Mouse (Mus musculus) induced T-regulatory cell, adult 2 months (primary cell): ENCODE data around the gene Mgrn1.

Experiments used
- DNase-seq: peaks from one replicate; pipeline ENCODE4 v3.0.0-alpha.2; 2012; ENCODE audit warnings: low read depth

Mgrn1 gene

GRCm38 (mm10) chr16:4885760-4886689 is at the start of gene Mgrn1:
Mgrn1 (plus strand) TSS chr16:4886249.
- peak; percentile 89 for DNase-seq

DNA sequence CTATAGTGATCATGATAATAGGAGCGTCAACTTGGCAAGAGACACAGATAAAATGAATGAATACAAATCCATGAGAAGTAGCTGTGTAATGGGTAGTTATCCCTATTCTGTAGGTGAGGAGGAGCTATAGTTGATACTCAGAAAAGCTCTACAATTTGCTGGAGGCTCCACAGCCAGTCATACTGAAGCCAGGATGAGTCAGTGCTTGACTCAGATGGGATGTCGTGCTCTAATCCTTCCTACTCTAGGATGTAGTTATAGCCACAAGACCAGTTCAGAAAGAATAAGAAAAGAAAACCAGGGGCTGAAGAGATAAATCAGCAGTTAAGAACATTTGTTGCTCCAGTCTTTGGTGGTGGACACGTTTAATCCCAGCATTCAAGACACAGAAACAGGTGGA is 48.4 kb upstream of the Mgrn1 start:
- no peak for DNase-seq

DNA sequence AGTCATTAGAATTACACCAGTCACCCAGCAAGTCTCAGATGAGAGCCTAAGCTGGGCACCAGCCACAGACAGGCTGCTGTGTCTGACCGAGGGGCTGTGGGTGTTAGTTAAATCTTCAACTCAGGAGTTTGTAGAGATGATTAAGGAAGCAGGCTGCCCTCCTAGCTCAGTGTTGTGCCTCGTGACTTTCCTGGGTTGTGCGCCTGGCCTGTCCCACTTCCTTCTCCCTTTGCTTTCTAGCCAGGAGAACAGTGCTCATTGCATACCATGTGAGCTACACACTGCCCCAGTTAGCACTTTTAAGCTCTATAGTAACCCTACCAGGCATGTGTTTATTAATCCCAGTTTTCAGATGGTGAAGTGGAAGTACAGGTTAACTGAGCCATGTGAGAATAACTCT is 46.5 kb upstream of the Mgrn1 start:
- DNase-seq: no peak

- DNase-seq: no peak
Observed at GRCm38 (mm10) chr16:4840231-4840630, 45.8 kb upstream of the Mgrn1 start.

- DNase-seq: no peak
Observed at GRCm38 (mm10) chr16:4847041-4847440, 39.0 kb upstream of the Mgrn1 start.

DNA sequence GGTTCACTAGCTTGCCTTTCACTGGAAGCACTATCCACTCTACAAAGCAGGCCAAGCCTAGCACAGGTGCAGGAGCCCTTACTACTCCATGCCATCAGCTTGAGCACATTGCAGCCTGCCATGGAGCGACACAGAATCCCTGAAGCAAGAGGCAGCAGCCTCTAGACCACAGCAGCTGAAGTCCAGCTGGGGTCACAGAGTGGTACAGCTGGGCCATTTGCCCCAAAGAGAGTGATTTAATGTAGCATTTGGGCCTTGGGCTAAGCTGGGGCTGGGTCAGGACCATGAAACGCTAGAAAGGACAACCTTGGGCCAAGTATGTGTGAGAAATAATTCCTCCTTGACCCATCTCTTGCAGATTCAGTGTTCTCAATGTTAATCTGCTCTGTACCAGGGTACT is 38.0 kb upstream of the Mgrn1 start:
- no peak for DNase-seq

DNA sequence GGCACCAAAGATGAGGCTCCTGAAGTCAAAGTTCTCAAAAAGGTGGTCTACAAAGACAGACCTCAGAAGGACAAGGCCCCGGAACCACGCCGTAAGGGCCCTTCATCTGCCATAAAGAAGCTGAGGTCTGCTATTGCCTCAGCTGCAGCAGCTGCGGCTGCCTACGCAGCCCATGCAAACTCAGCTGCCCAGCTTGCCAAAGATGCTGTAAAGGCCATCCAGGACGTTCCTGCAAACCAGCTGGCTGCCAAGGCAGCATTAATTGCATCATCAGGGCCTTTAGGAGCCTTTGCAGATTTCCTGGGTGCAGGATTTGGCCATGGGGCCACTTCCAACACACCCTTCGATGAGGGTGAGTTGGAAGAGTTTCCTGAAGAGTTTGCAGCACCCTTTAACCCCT is 35.7 kb upstream of the Mgrn1 start:
- no peak for DNase-seq

- no peak for DNase-seq
Observed at GRCm38 (mm10) chr16:4850938-4851628, 35.0 kb upstream of the Mgrn1 start.

DNA sequence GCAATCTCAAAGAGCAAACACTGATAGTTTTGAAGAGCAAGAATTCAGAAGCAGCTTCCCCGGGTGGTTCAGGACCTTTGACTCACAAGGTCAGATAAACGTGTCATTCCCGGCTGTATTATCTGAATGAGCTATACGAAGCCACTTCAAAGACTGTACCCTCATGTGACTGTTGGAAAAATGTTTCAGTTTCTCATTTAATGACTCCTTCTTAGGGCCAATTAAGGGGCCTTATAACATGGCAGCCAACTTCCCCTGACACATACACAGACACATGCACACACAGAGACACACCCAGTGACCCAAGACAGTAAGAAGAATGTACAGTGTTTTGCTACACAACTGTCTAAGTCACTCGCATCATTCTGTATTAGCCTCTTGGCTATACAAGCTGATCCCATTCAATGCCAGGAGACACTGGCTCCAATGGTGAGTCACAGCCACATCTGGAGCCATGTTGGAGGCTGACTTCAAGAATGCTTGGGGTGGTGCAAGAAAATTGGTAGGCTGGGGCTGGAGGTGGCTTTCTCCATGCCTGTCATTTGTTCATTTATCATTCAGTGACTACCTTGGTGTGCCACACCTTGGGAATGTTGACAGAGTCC is 30.9 kb upstream of the Mgrn1 start:
- no peak for DNase-seq

DNA sequence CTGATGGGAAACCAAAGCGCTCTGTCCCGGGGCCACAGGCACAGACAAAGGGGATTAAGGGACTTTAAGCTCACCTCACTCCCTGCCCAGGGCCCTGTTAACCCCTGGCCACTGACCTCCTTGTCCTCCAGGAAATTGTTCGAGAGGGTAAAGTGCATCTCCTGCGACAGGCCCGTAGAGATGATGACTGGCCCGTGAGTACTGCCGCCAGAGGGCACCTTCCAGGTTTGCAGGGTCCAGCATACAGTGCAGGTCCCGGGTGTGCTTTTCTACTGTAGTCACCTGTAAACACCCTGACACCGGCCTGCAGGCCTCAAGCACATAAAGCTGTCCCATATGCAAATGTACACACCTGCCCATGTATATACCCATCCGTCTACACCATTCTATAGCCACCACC is 24.7 kb upstream of the Mgrn1 start:
- no peak for DNase-seq

DNA sequence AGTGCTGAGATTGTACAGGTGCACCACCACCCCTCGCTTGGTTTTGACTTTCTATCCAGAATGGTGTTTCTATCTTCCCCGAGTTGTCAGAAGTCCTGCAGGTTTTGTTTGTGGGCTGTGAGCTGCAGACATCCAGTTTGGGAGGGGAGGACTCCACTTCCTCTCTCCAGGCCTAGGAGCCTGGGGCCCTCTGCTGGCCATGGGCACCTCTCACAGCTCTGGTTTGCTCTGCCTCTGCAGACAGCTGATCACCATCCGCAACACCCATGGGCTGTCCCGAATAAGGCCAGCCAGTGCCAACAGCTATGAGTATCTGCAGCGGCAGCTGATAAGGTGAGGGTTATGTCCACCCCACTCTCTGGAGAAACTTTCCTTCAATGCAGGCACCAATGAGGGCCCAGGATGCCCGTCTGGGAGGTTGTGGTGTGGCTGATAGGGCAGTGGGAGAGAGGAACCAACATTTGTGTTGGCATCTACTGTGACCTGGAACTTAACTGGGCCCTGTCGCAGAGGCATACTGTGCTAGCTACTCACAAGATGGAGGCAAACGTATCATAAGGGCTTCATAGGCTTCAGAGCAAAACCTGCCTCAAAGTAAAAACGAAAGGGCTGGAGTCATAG is 23.1 kb upstream of the Mgrn1 start:
- DNase-seq: peak; percentile 69

DNA sequence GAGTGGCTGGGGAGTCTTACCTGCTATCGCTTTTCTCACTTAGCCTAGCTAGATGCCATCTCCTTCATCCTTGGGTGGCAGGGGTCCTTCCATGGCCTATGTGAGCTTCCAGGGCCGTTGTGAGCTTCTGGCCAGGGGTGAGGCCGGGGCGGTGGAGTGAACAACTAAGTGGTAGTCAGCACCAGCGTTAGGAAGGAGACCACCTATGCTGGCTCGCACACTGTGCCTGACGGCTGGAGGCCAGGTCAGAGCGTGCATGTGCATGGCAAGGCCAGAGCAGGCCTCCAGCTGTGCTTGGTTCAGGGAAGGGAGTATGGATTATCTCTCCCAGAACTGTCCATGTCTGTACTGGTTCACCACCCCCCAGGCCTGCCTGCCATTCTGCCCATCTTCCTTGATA is 22.3 kb upstream of the Mgrn1 start:
- DNase-seq: no peak

- no peak for DNase-seq
Observed at GRCm38 (mm10) chr16:4866101-4866695, 19.9 kb upstream of the Mgrn1 start.

- no peak for DNase-seq
Observed at GRCm38 (mm10) chr16:4870490-4870889, 15.6 kb upstream of the Mgrn1 start.

GRCm38 (mm10) chr16:4871926-4872325 is 14.1 kb upstream of the Mgrn1 start:
- DNase-seq: no peak

- no peak for DNase-seq
Observed at GRCm38 (mm10) chr16:4875198-4876032, 10.6 kb upstream of the Mgrn1 start.

DNA sequence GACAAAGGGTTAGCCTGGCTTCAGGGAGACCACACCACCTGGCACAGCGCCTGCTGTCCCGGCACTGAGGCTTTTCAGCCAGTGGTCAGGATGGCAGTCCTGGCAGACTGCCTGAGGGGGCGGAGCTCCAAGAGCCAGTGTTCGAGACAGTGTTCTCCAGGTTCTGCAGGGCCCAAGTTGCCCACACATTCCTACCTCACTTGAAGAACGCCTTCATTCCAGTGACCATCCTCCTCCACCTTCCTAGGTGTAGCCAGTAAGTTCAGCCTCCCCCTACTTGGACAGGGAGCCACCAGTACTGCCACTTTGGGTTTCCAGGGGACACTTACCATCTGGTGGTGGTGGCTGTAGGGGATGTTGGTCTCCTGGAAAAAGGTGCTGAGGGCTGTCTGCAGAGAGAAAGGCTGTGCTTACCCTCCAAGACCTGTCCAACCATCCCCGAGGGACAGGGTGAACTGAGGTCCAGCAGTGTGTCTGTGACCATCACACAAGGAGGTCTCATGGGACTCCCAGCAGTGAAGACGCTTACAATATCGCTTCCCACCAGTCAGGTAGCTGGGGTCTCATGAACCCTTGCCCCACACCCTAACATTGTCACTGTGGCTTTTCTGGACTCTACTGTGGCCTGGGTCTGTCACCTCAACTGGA is 9.9 kb upstream of the Mgrn1 start:
- no peak for DNase-seq

DNA sequence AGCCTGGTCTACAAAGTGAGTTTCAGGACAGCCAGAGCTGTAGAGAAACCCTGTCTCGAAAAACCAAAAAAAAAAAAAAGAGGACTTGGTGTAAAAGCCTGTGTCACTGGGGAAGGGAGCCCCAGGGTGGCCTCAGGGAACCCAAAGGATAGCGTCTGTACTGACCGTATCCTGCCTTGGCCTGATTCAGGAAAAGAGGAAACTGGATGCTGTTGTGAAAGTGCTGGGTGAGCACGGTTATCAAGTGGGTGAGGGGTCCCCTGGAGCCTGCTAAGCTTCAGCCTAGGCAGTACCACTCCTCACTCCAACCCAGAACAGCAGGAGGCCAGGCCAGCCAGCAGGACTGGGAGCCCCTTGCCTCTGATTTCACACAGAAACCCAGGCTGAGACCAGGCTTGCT is 8.9 kb upstream of the Mgrn1 start:
- DNase-seq: no peak

- no peak for DNase-seq
Observed at GRCm38 (mm10) chr16:4877701-4878100, 8.3 kb upstream of the Mgrn1 start.

- peak; percentile 85 for DNase-seq
Observed at GRCm38 (mm10) chr16:4878192-4878885, 7.7 kb upstream of the Mgrn1 start.
